Mouse (Mus musculus): ENCODE measurements at regions not wholly inside any gene's neighbourhood (a gene's known extent, or its start where the extent isn't known, plus 50 kb on each side); places are given as distances from the start of the nearest gene placed in this dataset.

DNA sequence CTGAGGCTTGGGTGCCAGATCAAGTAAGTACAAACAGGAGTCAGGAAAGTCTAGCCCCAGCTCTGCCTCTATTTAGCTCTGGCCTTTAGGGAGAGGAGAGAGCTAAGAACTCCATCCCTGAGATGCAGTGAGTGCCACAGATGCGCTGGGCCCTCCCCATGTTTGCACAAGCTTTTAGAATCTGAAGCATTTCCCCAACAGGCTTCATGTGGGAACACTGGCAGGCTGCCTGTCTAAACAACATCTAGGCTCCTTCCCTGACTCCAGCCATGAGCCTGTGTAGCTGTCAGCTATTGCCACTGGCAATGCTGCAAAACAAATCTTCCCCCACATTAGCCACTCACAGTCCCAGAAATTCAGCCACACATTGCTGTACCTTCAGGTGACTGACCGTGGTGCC, 147.9 kb downstream of the Chst1 start:
- no peak for DNase-seq
- intact Hi-C loops (cut with DNase I), result no loop called here

GRCm38 (mm10) chr2:92750116-92750515, 150.6 kb downstream of the Chst1 start:
- no peak for DNase-seq
- intact Hi-C loops (cut with DNase I), result no loop called here

DNA sequence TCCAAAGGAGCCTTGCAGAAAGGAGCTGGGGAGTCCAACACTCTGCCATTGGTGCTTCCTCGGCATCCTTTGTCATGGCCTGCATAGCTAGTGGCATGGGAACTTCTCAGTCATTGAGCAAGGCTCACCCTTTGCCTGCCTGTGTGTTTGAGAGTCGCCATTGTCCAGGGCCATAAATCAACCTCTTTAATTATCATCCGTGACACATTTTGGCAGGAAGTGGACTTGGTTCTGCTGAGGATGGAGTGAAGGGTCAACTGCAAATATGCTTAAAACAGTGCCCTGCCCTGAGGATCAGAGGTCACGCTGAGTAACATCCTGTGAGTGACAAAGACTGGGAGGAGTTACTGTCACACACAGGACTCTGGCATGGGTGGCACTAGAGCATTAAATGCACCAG, 151.2 kb downstream of the Chst1 start:
- intact Hi-C loops (cut with DNase I), result no loop called here
- DNase-seq, result no peak

DNA sequence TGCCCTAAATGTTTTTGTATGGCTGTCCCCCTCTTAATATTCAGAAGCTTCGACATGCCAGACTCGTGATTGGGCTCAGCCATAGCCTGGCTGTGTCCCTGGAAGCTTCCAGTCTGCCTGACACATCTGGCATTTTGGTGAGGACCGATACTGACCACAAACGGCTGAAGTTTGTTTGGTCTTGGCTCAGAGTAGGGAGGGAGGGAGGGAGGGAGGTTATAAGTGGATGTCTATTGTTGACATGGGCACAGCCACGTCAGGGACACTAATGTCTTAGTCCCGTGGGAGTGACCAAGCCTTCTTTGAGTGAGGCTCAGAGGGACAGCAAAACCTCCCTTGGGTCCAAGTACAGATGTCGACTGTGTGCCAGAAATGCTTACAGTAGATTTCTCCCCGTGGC, 151.7 kb downstream of the Chst1 start:
- no peak for DNase-seq
- intact Hi-C loops (cut with DNase I), result no loop called here

DNA sequence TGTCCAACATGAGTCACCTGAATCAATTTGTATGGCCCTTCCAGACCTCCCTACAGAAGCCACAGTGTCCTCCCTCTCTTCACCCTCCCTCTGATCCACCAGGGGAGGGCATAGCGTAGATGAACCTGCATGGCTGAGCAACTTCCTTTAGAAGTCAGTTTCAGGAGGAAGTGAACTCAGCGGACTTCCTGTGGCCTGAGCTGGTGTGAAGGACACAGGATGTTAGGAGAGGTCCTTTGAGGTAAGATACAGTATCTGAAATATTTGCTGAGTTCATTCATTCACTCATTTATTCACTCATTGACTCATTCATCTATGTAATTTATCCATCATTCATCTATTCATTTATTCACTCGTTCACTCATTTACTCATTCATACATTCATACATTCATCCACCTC, 152.6 kb downstream of the Chst1 start:
- no peak for DNase-seq
- intact Hi-C loops (cut with DNase I), result no loop called here

- DNase-seq, result no peak
Observed at GRCm38 (mm10) chr2:92752794-92753193, 153.3 kb downstream of the Chst1 start.

DNA sequence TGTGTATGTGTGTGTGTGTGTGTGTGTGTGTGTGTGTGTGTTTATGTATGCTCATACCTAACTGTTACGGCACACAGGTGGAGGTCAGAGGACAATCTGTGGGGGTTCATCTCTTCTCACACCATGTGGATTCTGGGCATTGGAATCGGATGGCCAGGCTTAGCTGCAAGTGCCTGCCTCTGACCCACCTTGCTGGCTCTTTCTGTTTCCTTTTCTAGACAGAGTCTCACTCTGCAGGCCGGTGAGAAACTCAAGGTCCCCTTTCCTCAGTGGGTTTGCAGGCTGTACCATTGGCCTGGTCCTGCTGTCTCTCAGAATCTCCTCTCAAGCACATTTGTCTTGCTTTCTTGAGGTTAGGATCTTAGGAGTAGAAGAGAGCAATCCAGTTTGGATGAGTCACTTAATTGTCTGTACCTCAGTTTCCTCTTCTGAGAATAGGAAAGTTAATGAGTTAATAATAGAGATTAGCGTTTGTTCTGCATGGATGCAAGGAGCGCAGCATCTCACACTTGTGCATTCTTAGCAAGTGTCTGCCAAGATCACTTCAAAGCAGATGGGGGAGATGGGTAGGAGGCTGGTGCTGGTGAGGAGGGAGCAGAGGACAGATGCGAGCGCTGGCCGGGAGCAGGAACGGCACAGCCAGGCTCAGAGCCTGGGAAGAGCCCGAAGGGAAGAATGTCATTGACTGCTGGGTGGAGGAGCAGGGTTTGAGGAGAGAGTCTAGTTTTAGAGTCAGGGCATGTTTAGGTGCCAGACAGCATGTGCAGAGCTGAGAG, 155.2 kb downstream of the Chst1 start:
- intact Hi-C loops (cut with DNase I), result no loop called here
- DNase-seq, result no peak

More at GRCm38 (mm10) chr2:92752794-92753193, 153.3 kb downstream of the Chst1 start:
- intact Hi-C loops (cut with DNase I), result no loop called here

DNA sequence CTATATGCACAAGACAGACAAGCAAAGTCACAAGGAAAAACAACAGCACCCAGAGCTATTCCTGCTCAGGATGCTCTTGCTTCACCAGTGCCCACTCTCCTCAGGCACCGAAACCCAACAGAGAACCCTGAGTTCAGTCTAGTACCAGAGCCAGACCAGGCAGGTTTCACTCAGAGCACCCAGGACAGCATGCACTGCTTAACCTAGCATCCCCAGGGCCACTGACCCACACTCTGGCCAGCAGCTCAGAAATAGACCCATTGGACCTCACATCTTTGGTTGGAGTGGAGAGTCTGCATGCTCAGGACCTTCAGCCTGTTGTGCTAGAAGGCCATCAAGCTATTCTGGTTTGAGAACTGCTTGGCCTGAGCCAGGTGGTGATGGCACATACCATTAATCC, 157.0 kb downstream of the Chst1 start:
- intact Hi-C loops (cut with DNase I), result no loop called here

GRCm38 (mm10) chr2:92758775-92759174, 156.1 kb upstream of the Syt13 start:
- DNase-seq, result no peak
- intact Hi-C loops (cut with DNase I), result no loop called here

More for the DNA sequence above, 157.0 kb downstream of the Chst1 start:
- DNase-seq, result no peak

DNA sequence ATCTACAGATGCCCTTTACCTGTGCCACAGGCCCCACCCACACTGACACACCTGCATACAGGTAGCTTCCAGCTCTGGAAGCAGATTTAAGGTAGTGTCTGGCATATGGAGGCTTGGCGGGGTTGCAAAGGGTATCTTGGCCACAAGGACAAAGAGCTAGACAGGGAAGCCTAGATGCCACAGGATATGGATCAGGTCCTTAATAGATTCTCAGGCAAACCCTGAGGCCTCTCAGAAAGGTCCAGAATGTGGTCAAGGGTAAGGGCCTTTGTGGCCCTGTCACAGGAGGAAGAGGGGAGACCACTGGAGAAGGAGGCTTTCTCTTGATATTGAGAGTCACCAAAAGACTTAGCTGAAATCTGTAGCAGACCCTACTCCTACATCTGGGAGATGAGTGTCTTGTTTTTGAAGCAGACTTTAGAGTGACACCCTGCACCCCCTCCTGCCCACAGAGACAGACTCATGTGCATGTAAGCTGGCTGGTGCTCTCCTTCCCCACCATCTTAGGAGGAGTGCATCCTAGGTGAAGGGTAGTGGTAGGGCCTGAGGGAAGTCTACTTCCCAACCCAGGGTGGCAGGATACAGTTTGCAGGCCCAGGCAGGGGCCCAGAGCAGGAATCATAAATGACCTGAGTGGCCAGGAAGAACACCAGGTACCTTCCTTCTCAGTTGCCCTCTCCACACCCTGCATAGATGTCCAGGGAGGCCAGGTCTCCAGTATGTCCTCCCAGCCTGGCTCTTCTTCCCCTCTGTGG, 150.8 kb upstream of the Syt13 start:
- intact Hi-C loops (cut with DNase I), result no loop called here

GRCm38 (mm10) chr2:92767476-92768005, 147.4 kb upstream of the Syt13 start:
- DNase-seq, result no peak
- intact Hi-C loops (cut with DNase I), result no loop called here

More for the DNA sequence above, 150.8 kb upstream of the Syt13 start:
- no peak for DNase-seq

- intact Hi-C loops (cut with DNase I), result no loop called here
Observed at GRCm38 (mm10) chr2:92768088-92768487, 146.8 kb upstream of the Syt13 start.

GRCm38 (mm10) chr2:92769061-92769460, 145.8 kb upstream of the Syt13 start:
- intact Hi-C loops (cut with DNase I), result no loop called here
- no peak for DNase-seq

More at GRCm38 (mm10) chr2:92768088-92768487, 146.8 kb upstream of the Syt13 start:
- DNase-seq, result peak; percentile 84

DNA sequence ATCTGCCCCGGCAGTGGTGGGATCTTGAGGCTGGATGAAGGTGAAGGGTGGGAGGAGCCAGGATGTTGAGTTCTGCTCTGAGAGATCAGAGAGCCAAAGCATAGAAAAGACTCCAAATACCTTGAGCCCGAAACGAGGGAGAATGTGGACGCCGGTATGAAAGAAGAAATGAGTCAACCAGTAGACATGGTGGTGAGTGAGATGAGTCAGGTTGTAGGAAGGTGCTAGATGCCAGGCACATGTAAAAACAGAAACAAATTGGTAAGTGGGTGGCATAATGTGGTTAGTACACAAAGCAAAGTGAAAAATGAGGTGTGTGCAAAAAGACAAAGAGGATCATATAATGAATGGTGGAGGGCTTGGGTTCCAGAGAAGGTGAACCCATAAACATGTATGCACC, 144.8 kb upstream of the Syt13 start:
- intact Hi-C loops (cut with DNase I), result no loop called here

GRCm38 (mm10) chr2:92772623-92773022, 142.3 kb upstream of the Syt13 start:
- intact Hi-C loops (cut with DNase I), result no loop called here
- peak; percentile 85 for DNase-seq

More for the DNA sequence above, 144.8 kb upstream of the Syt13 start:
- no peak for DNase-seq

DNA sequence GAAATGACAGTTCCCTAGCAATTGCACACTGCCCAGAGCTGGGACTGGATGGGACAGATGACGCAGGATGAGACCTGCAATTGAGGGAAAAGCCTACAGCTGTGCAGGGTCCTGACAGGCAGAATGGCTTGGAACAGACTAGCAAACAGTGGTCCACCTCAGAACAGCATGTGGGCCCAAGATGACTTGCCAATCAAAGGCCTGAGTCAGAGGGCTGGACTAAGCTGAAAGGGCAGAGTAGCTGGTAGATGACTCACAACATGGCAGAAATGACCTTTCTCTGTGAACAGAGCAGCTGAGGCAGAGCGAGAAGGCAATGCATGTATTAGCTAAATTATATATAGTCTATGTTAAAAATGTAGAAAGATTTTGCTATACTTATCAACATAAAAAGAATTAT, 138.4 kb upstream of the Syt13 start:
- intact Hi-C loops (cut with DNase I), result no loop called here
- no peak for DNase-seq

DNA sequence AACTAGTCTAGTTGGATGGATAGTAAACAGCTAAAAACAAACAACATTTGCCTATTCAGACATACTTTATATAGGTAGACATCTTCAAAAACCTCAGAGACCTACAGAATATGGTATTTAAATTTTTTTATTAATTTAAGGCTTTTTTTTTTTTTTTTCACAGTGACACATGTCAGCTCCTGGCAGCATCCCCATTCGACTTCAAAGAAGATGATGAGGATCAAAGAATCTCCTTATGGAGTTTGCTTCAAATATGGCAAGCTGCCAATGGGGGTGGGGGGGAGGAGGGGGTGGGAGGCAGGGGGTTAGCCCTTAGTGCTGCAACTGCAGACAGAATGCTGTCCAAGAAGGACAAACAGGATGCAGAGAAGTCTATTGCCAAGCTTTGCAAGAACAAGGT, 135.8 kb upstream of the Syt13 start:
- peak; percentile 43 for DNase-seq
- intact Hi-C loops (cut with DNase I), result no loop called here

- no peak for DNase-seq
- intact Hi-C loops (cut with DNase I), result no loop called here
Observed at GRCm38 (mm10) chr2:92780021-92780420, 134.9 kb upstream of the Syt13 start.

DNA sequence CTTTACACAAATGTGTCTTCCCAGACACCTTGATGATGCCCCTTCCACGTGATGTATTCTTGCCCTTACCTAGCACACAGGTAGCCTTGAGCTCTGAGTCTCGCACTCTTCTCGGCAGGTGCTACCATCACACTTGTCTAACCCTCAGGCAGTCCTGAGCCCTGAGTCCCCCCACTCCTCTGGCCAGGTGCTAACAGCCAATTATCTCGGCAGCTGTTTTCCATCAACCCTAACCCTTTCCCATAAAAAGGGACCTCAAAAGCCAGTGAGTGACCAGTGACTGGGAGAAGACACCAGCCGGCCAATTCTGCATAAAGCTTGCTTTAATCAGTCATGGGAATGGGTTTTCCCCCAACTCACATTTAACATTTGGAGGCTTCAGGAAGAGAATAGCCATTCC, 133.4 kb upstream of the Syt13 start:
- no peak for DNase-seq
- intact Hi-C loops (cut with DNase I), result no loop called here

DNA sequence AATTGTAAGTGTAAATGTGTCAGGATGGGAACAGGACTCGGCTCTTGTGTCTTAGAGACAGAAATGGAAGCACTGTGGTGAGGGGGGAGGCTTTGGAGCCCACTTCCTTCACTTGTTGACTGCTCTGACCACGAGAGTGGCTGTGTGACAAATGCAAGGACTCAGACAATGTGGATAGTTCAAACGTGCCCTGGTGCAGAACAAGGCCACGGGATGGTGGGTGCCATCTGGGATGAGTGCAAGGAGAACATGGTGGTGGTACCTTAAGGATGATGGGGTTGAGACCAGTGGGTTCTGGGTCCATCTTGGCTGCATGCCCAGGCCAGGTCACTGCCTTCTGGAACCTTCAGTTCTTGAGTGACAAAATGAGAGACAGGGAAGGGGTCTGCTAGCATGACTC, 132.3 kb upstream of the Syt13 start:
- no peak for DNase-seq
- intact Hi-C loops (cut with DNase I), result no loop called here

GRCm38 (mm10) chr2:92784916-92785315, 130.0 kb upstream of the Syt13 start:
- no peak for DNase-seq

GRCm38 (mm10) chr2:92787925-92788410, 126.9 kb upstream of the Syt13 start:
- intact Hi-C loops (cut with DNase I), result no loop called here
- DNase-seq, result no peak

More at GRCm38 (mm10) chr2:92784916-92785315, 130.0 kb upstream of the Syt13 start:
- intact Hi-C loops (cut with DNase I), result no loop called here

Measured in left cerebral cortex, postnatal 4 days (tissue).